In genomic region chr1:181258616-181259015, GRCm38 (mm10) we compare ENCODE assay signal across 18 mouse cellular contexts. TPM values are rescaled to one million over a fixed set of nuclear protein-coding genes. Genes with fewer than 3 reads are reported as not detected.
DNase-seq lines count a peak whose midpoint lies in the region; ATAC-seq lines count a peak whose summit lies in the region.
"Had no signal": no experiment of that assay in that cellular context is flagged by ENCODE, and none has a peak within 500 bp of the region (broad histone marks: within the 10 kb centered on the region; RNA-seq: fewer than 3 reads in every experiment).

No protein-coding gene starts in this region.

- peak overlapping the region; percentile 38 for H3K4me3 ChIP-seq in megakaryocyte, embryonic 14.5 days (replicated peaks)
- no peak overlapping the region for H3K4me3 ChIP-seq in liver, embryonic 15.5 days (replicated peaks)
- no peak overlapping the region for H3K4me3 ChIP-seq in midbrain, embryonic 13.5 days (replicated peaks)
- H3K4me3 ChIP-seq: embryonic facial prominence, embryonic 13.5 days; heart, adult 2 months; kidney, embryonic 15.5 days; lung, embryonic 15.5 days had no signal

- H3K27ac ChIP-seq in liver, embryonic 15.5 days (replicated peaks), result peak overlapping the region; percentile 100
- no peak overlapping the region for H3K27ac ChIP-seq in midbrain, embryonic 13.5 days
- H3K27ac ChIP-seq: embryonic facial prominence, embryonic 13.5 days had no signal

- 75% methylated on average over 5 of the region's 5 CpGs for WGBS in liver, embryonic 15.5 days (ENCODE audit: insufficient replicate concordance)
- 68% methylated on average over 5 of the region's 5 CpGs for WGBS in midbrain, embryonic 13.5 days

- peaks cover 75% of the 10 kb centered on the region for H3K4me1 ChIP-seq in megakaryocyte, embryonic 14.5 days
- H3K4me1 ChIP-seq in liver, embryonic 15.5 days (replicated peaks), result peaks cover 90% of the 10 kb centered on the region
- peaks cover 32% of the 10 kb centered on the region for H3K4me1 ChIP-seq in midbrain, embryonic 13.5 days (replicated peaks)

- intact Hi-C loops in heart, postnatal 36 days (cut with DNase I), result no loop called here

- no peak for ATAC-seq in megakaryocyte, adult 5-6 weeks (ENCODE audit: poor library complexity, severe bottlenecking)
- ATAC-seq in liver, embryonic 15.5 days (ENCODE audit: insufficient read depth), result no peak
- ATAC-seq in midbrain, embryonic 13.5 days, result no peak

- H3K9ac ChIP-seq in liver, embryonic 15.5 days, result peak overlapping the region; percentile 50
- H3K9ac ChIP-seq in midbrain, embryonic 13.5 days (replicated peaks), result no peak overlapping the region
- H3K9ac ChIP-seq: embryonic facial prominence, embryonic 13.5 days; kidney, embryonic 15.5 days; lung, embryonic 15.5 days had no signal

- peak overlapping the region; percentile 92; the same call in 1 of the 2 replicates for H3K4me2 ChIP-seq in liver, embryonic 15.5 days
- no peak overlapping the region for H3K4me2 ChIP-seq in midbrain, embryonic 13.5 days (replicated peaks)
- H3K4me2 ChIP-seq: embryonic facial prominence, embryonic 13.5 days; kidney, embryonic 15.5 days; lung, embryonic 15.5 days; midbrain, embryonic 11.5 days had no signal

- no peaks in the 10 kb centered on the region for H3K9me3 ChIP-seq in megakaryocyte, embryonic 14.5 days
- no peaks in the 10 kb centered on the region for H3K9me3 ChIP-seq in liver, embryonic 15.5 days (replicated peaks)
- no peaks in the 10 kb centered on the region for H3K9me3 ChIP-seq in midbrain, embryonic 13.5 days
- H3K9me3 ChIP-seq: embryonic facial prominence, embryonic 13.5 days; kidney, embryonic 15.5 days; lung, embryonic 15.5 days had no signal

- no peaks in the 10 kb centered on the region for H3K36me3 ChIP-seq in megakaryocyte, embryonic 14.5 days (replicated peaks; ENCODE audit: low read length)
- no peaks in the 10 kb centered on the region for H3K36me3 ChIP-seq in liver, embryonic 15.5 days (replicated peaks)
- H3K36me3 ChIP-seq in midbrain, embryonic 13.5 days, result no peaks in the 10 kb centered on the region
- H3K36me3 ChIP-seq: embryonic facial prominence, embryonic 13.5 days; kidney, embryonic 15.5 days; lung, embryonic 15.5 days had no signal

- no peaks in the 10 kb centered on the region for H3K27me3 ChIP-seq in megakaryocyte, embryonic 14.5 days (replicated peaks)
- no peaks in the 10 kb centered on the region for H3K27me3 ChIP-seq in liver, embryonic 15.5 days
- 0 out of 2 replicates have a peak, but pooled peaks cover 10% of the 10 kb centered on the region for H3K27me3 ChIP-seq in midbrain, embryonic 13.5 days
- H3K27me3 ChIP-seq: kidney, embryonic 15.5 days; lung, embryonic 15.5 days had no signal

- DNase-seq in heart, adult 11 months, result peak; percentile 88
- DNase-seq in heart, postnatal 36 days, result no peak
- peak; percentile 65 for DNase-seq in testis, postnatal 14 days (ENCODE audit: low spot score)
- no peak for DNase-seq in right cerebral cortex, postnatal 14 days
- DNase-seq: cerebellum, adult 11 months; heart, postnatal 4 days; left cerebral cortex, postnatal 4 days; right cerebral cortex, postnatal 25 days; thymus, postnatal 4 days had no signal

RNA-seq across cellular contexts. Expression of gene Wdr26, which starts 46.8 kb away (rescaled TPM):
- 100 to 1,000 TPM; 110 to 115 TPM for total RNA-seq in heart, postnatal 36 days (2021)
- 11.4 and 14.3 TPM in 2 replicates for polyA plus RNA-seq in megakaryocyte, embryonic 14.5 days (2012; ENCODE audit: insufficient read depth, low replicate concordance)
- 257 and 258 TPM in 2 replicates for total RNA-seq in megakaryocyte, adult 5-6 weeks (2015)
- 235 and 244 TPM in 2 replicates for total RNA-seq in megakaryocyte, adult 5-6 weeks (2017)
- polyA plus RNA-seq in liver, embryonic 15.5 days (2015; fragmentation: Nextera tagmentation; extraction: Ambion mirVana), result 40.8 and 45.0 TPM in 2 replicates
- 47.2 and 51.7 TPM in 2 replicates for polyA plus RNA-seq in midbrain, embryonic 13.5 days (2015; fragmentation: Nextera tagmentation; extraction: Ambion mirVana)

Comparison
In these comparisons a context has a peak if more than half of its experiments do, and no peak if none do; other contexts are left out.
1. DNase-seq: peak in heart, adult 11 months (single experiment) and testis, postnatal 14 days (single experiment); none in heart, postnatal 36 days (0 of 2) and right cerebral cortex, postnatal 14 days (single experiment).